Mouse (Mus musculus): Measurements from ENCODE around the gene Mtor. TPM values are rescaled to one million over a fixed set of nuclear protein-coding genes. Genes with fewer than 3 reads are reported as not detected.

Gene Mtor
- total RNA-seq, 2 experiments from 2014 or later = 84.3 to 87.9 TPM

- DNase-seq (ENCODE audit: low spot score in 2 of 2) = no peak
These were observed 78.9 kb downstream of the Mtor start for GRCm38 (mm10) chr4:148527158-148527910.

GRCm38 (mm10) chr4:148530351-148530750 is 81.9 kb downstream of the Mtor start:
- no peak for DNase-seq (ENCODE audit: low spot score in 2 of 2)

DNA sequence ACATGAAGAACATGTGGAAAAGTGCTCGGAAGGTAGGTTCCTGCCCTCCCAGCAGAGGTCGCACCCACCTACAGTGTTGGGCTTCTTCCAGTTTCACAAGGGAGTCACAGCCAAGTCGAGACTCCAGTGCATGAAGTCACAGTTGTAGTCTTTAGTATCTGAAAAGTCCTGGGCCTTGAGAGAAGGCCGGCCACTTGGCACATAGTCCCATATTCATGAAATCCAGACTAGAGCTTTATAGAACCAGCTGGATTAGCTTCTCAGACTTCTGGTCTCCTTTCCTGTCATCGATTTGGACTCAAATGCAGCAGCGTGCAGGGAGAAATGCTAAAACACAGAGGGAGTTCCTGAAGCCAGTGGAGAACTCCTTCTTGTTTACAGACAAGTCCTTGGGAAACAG is 82.4 kb downstream of the Mtor start:
- DNase-seq (ENCODE audit: low spot score in 2 of 2) = no peak

GRCm38 (mm10) chr4:148531341-148531740 is 82.9 kb downstream of the Mtor start:
- no peak for DNase-seq (ENCODE audit: low spot score in 2 of 2)

DNA sequence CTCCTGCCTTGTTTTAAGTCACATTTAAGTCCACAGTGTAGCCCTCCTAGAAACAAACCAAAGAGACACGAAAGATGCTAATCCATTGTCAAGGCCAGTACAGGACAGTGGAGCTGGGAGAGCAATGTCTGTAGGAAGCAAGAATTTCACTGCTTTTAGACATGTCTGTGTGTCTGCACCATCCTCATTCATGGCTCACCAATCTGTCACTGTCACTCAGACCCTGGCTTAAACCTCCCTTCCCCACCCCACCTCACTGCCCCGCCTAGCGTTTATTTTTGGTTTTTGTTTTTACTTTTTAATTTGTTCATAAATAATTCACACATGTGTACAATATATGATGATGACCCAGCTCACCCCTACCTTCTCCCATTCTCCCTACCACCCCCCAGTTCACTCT is 84.1 kb downstream of the Mtor start:
- DNase-seq (ENCODE audit: low spot score in 2 of 2) = no peak

- DNase-seq (ENCODE audit: low spot score in 2 of 2) = no peak
These were observed 85.4 kb downstream of the Mtor start for GRCm38 (mm10) chr4:148533613-148534328.

DNA sequence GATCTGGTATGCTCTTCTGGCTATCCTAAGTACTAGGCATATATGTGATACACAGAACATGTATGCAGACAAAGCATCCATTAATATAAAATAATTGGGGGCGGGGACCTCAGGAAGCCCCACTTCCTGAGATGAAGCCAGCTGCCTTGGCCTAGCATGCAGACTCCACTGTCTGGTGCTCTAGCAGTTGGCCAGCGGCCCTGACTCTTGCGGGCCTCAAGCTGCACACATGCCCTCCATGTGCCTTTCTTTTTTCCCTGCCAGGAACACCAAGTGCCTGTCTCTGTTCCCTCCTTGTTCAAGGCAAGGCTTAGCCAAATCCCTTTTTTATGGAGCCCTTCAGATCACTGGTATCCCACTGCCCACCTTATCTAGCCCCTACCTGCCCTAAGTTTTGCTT is 87.5 kb downstream of the Mtor start:
- DNase-seq (ENCODE audit: low spot score in 2 of 2) = no peak

GRCm38 (mm10) chr4:148549106-148549505 is 100.7 kb downstream of the Mtor start:
- no peak for DNase-seq (ENCODE audit: low spot score in 2 of 2)

- no peak for DNase-seq (ENCODE audit: low spot score in 2 of 2)
These were observed 109.4 kb downstream of the Mtor start for GRCm38 (mm10) chr4:148557766-148558165.

GRCm38 (mm10) chr4:148558297-148559000 is 110.0 kb downstream of the Mtor start, which contains the start of gene Exosc10:
TSS of gene Exosc10 (plus strand) at chr4:148558429.
- DNase-seq (ENCODE audit: low spot score in 2 of 2) = peak; percentile 87 to 89

DNA sequence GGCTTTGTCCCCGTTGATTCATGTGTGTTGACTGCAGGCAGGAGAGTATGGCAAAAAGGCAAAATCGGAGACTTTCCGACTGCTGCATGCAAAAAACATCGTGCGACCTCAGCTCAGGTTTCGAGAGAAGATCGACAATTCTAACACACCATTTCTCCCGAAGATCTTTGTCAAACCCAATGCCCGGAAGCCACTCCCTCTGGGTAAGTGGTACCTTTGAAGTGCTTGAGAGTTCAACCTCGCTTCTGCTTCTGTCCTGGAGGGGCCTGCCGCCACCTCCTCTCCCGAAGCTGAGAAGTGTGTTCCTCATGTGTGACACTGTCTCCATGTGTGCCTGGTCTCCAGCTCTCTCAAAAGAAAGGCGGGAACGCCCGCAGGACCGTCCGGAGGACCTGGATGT is 114.3 kb downstream of the Mtor start:
- DNase-seq (ENCODE audit: low spot score in 2 of 2) = no peak

GRCm38 (mm10) chr4:148563595-148563994 is 115.2 kb downstream of the Mtor start:
- DNase-seq (ENCODE audit: low spot score in 2 of 2) = no peak

GRCm38 (mm10) chr4:148570138-148570537 is 121.7 kb downstream of the Mtor start:
- DNase-seq (ENCODE audit: low spot score in 2 of 2) = no peak

GRCm38 (mm10) chr4:148570693-148571295 is 122.4 kb downstream of the Mtor start:
- no peak for DNase-seq (ENCODE audit: low spot score in 2 of 2)

- DNase-seq (ENCODE audit: low spot score in 2 of 2) = no peak
These were observed 124.8 kb downstream of the Mtor start for GRCm38 (mm10) chr4:148573222-148573621.

GRCm38 (mm10) chr4:148580765-148581164 is 132.4 kb downstream of the Mtor start:
- DNase-seq (ENCODE audit: low spot score in 2 of 2) = no peak

- DNase-seq (ENCODE audit: low spot score in 2 of 2) = no peak
These were observed 133.0 kb downstream of the Mtor start for GRCm38 (mm10) chr4:148581422-148581821.

- DNase-seq (ENCODE audit: low spot score in 2 of 2) = no peak
These were observed 134.8 kb downstream of the Mtor start for GRCm38 (mm10) chr4:148583257-148583656.

DNA sequence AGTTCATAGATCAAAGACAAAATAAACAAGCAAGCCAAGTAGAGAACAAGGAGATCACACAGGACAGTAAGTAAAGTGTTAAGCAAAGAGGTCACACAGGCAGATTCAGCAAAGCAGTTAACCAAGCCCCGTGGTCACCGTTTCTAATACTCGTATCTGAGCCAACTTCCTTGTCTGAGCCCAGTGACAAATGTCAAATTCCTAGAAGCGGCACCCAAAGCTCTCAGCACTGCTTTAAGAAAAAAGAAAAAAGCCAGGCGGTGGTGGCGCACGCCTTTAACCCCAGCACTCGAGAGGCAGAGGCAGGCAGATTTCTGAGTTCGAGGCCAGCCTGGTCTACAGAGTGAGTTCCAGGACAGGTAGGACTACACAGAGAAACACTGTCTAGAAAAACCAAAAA is 138.2 kb downstream of the Mtor start:
- no peak for DNase-seq (ENCODE audit: low spot score in 2 of 2)

DNA sequence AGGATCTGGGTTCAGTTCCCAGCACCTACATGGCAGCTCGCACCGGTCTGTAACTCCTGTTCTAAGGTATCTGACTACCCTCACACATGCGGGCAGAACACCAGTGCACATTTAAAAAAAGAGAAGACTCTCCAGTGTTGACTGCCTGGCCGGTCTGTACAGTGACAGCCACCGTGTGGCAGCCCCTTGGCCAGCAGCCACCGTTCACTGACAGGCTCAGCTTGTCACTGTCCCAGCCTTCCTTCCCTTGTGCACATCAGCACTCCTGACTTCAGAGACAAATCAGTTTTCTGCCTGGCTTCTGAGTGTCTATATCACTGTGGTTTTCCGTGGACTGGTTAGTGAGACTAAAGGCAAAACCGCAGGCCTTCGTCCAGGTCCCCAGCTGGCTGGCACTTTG is 140.4 kb downstream of the Mtor start:
- no peak for DNase-seq (ENCODE audit: low spot score in 2 of 2)

DNA sequence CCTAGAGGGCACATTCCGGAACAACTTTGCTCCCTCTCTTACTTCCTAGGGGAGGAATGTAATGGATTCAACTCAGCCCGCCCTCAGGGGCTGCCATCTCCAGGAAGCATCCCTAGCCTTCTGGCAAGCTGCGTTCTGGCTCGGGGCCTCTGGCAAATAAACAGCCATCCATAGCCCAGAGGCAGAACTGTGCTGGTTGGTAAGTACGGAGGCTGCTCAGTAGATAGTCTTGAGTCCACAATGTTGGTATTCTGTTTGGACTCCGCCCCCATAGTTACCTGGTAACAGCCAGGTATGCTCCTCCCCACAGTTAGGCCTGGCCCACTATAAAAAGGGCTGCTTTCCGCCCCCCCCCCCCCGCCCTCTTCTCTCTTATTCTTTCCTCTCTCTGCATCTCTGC is 141.2 kb downstream of the Mtor start:
- DNase-seq (ENCODE audit: low spot score in 2 of 2) = no peak
